Comparison of ENCODE assay signal across 8 mouse cellular contexts in the genomic region with DNA sequence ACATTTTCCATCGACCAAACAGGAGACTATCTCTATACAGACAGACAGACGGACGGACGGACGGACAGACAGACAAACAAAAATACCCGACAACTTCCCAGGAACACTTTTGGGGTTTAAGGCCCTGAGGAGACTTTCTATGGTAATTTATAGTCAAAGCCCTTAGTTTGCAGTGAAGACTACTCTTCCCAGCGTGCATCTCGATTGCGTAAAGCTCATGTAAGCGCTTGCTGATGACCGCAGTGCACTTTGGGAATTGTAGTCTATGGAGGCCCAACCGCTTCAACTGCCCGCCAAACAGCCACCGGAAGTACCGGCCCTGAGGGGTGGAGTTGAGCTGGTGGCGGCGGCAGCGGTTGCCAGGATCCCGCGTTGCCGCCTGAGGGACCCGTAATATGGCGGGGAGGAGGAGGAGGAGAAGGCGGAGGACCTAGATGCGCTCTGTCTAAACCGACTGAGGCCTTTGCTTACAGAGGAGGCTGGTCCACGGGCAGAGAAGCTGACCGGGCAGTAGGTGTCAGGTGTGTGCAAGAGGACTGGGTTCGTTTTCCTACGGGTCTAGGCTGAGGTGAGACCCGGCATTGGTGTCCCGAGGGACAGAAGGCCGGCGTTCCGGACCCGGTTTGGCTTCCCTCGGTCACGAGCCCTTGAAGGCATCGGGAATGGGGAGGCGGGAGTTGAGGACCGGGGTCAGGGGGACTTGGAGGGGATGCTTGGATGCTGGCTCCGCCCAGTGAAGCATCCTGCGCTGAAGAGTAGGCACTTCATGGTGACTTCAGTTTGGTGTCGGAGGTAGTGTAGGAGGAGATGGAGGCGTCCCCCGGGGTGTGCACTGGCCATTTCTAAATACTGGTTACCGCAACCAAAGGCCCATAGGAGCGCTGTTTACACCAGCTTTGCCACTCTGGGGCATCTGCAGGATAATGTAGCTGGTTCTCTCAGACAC. TPM values are rescaled to one million over a fixed set of nuclear protein-coding genes. Genes with fewer than 3 reads are reported as not detected.
DNase-seq lines count a peak whose midpoint lies in the region; ATAC-seq and TF ChIP-seq lines count a peak whose summit lies in the region.

A gene (plus strand): TSS at position 325 of the 946 bp plus-strand sequence.

- H3K27ac ChIP-seq in embryonic facial prominence, embryonic 13.5 days, result peak within 1 kb of the TSS; percentile 65
- H3K27ac ChIP-seq in limb, embryonic 14.5 days (replicated peaks; ENCODE audit: low read depth, low read length), result no peak within 1 kb of the TSS
- H3K27ac ChIP-seq in midbrain, postnatal 0 days (ENCODE audit: low read depth, low read length), result peak within 1 kb of the TSS; percentile 85

- TF ChIP-seq CTCF in midbrain, postnatal 0 days (IDR thresholded peaks at IDR 0.05), result peak; percentile 45

- DNase-seq in 3134 (ENCODE audit: extremely low read depth, insufficient read length, low spot score), result peak; percentile 95
- DNase-seq in adrenal gland, postnatal 36 days, result peak; percentile 95 to 96
- peak; percentile 97 for DNase-seq in heart, adult 8-10 months (ENCODE audit: low spot score)
- peak; percentile 97 for DNase-seq in kidney, adult 9 months
- peak; percentile 98 for DNase-seq in limb, embryonic 14.5 days (ENCODE audit: low spot score)
- peak; percentile 99 for DNase-seq in midbrain, postnatal 0 days (ENCODE audit: low spot score)
- DNase-seq in spleen, postnatal 14 days (ENCODE audit: low spot score in 2 of 2), result peak; percentile 81 to 87

- H3K4me1 ChIP-seq in embryonic facial prominence, embryonic 13.5 days, result peaks cover 8% of the 10 kb centered on the region
- peaks cover 11% of the 10 kb centered on the region for H3K4me1 ChIP-seq in limb, embryonic 14.5 days (ENCODE audit: control insufficient read depth, insufficient read depth, low read length)
- peaks cover 6% of the 10 kb centered on the region for H3K4me1 ChIP-seq in midbrain, postnatal 0 days (ENCODE audit: insufficient read depth, low read length)

- H3K4me2 ChIP-seq in embryonic facial prominence, embryonic 13.5 days, result peak within 1 kb of the TSS; percentile 69
- H3K4me2 ChIP-seq in limb, embryonic 14.5 days (replicated peaks; ENCODE audit: low read depth, low read length, severe bottlenecking), result peak within 1 kb of the TSS; percentile 58
- peak within 1 kb of the TSS; percentile 62 for H3K4me2 ChIP-seq in midbrain, postnatal 0 days (ENCODE audit: low read depth, low read length, poor library complexity, severe bottlenecking)

- 0 out of 2 replicates have a peak, but pooled peaks have one; percentile 14 for TF ChIP-seq POLR2A in limb, embryonic 14.5 days (IDR thresholded peaks at IDR 0.05; ENCODE audit: borderline replicate concordance, extremely low read depth, insufficient read depth, insufficient read length)

- H3K9ac ChIP-seq in embryonic facial prominence, embryonic 13.5 days, result peak within 1 kb of the TSS; percentile 75
- peak within 1 kb of the TSS; percentile 72 for H3K9ac ChIP-seq in limb, embryonic 14.5 days (ENCODE audit: low read depth, low read length, severe bottlenecking)
- peak within 1 kb of the TSS; percentile 77 for H3K9ac ChIP-seq in midbrain, postnatal 0 days (replicated peaks; ENCODE audit: low read length, poor library complexity, severe bottlenecking)

- H3K9me3 ChIP-seq in embryonic facial prominence, embryonic 13.5 days, result no peaks in the 10 kb centered on the region
- H3K9me3 ChIP-seq in limb, embryonic 14.5 days (ENCODE audit: control insufficient read depth, low read length), result no peaks in the 10 kb centered on the region
- H3K9me3 ChIP-seq in midbrain, postnatal 0 days (ENCODE audit: low read length), result no peaks in the 10 kb centered on the region

- H3K27me3 ChIP-seq in embryonic facial prominence, embryonic 13.5 days, result no peaks in the 10 kb centered on the region
- no peaks in the 10 kb centered on the region for H3K27me3 ChIP-seq in limb, embryonic 14.5 days (ENCODE audit: control insufficient read depth, insufficient read depth, low read length)
- H3K27me3 ChIP-seq in midbrain, postnatal 0 days (ENCODE audit: insufficient read depth, low read length), result no peaks in the 10 kb centered on the region

- peaks cover 10% of the 10 kb centered on the region for H3K36me3 ChIP-seq in embryonic facial prominence, embryonic 13.5 days
- peaks cover 5% of the 10 kb centered on the region; the same call in 1 of the 2 replicates for H3K36me3 ChIP-seq in limb, embryonic 14.5 days (ENCODE audit: control insufficient read depth, insufficient read depth, low read length)
- peaks cover 4% of the 10 kb centered on the region; the same call in 1 of the 2 replicates for H3K36me3 ChIP-seq in midbrain, postnatal 0 days (ENCODE audit: insufficient read depth, low read length)

- WGBS in embryonic facial prominence, embryonic 13.5 days, result under 1% methylated on average over 48 of the region's 48 CpGs
- WGBS in limb, embryonic 14.5 days, result 2% methylated on average over 48 of the region's 48 CpGs
- WGBS in midbrain, postnatal 0 days, result under 1% methylated on average over 48 of the region's 48 CpGs

- H3K4me3 ChIP-seq in embryonic facial prominence, embryonic 13.5 days, result peak within 1 kb of the TSS; percentile 71
- peak within 1 kb of the TSS; percentile 84 for H3K4me3 ChIP-seq in limb, embryonic 14.5 days (replicated peaks; ENCODE audit: low read length)
- peak within 1 kb of the TSS; percentile 84 for H3K4me3 ChIP-seq in midbrain, postnatal 0 days (ENCODE audit: low read depth, low read length)

- peak; percentile 94 for ATAC-seq in embryonic facial prominence, embryonic 13.5 days (ENCODE audit: insufficient number of reproducible peaks, insufficient read depth, low FRiP score, low TSS enrichment, low read depth)
- ATAC-seq in limb, embryonic 14.5 days (ENCODE audit: low FRiP score, low read depth), result peak; percentile 96
- ATAC-seq in midbrain, postnatal 0 days (ENCODE audit: low FRiP score), result peak; percentile 95

RNA-seq across cellular contexts. Expression of the gene that starts here (rescaled TPM):
- 1 to 10 TPM; 7.1 to 7.7 TPM for total RNA-seq in adrenal gland, postnatal 36 days (2021)
- polyA plus RNA-seq in embryonic facial prominence, embryonic 13.5 days (2015; fragmentation: Nextera tagmentation; extraction: Ambion mirVana), result 21.3 and 29.7 TPM in 2 replicates
- 1 to 10 TPM; 1.2 to 1.9 (median 1.7) TPM for total RNA-seq in heart, adult 8-10 months (2022)
- 39.0 and 42.6 TPM in 2 replicates for polyA plus RNA-seq in limb, embryonic 14.5 days (2012; rRNA removed)
- polyA plus RNA-seq in limb, embryonic 14.5 days (2014; fragmentation: Nextera tagmentation; extraction: Ambion mirVana), result 8.8 and 10.8 TPM in 2 replicates
- total RNA-seq in midbrain, postnatal 0 days (2014; rRNA removed), result 24.2 and 28.6 TPM in 2 replicates
- polyA plus RNA-seq in midbrain, postnatal 0 days (2015; fragmentation: Nextera tagmentation; extraction: Ambion mirVana), result 14.7 and 17.4 TPM in 2 replicates
